Mouse (Mus musculus): Measurements from ENCODE around the gene Nlrp3.

DNA sequence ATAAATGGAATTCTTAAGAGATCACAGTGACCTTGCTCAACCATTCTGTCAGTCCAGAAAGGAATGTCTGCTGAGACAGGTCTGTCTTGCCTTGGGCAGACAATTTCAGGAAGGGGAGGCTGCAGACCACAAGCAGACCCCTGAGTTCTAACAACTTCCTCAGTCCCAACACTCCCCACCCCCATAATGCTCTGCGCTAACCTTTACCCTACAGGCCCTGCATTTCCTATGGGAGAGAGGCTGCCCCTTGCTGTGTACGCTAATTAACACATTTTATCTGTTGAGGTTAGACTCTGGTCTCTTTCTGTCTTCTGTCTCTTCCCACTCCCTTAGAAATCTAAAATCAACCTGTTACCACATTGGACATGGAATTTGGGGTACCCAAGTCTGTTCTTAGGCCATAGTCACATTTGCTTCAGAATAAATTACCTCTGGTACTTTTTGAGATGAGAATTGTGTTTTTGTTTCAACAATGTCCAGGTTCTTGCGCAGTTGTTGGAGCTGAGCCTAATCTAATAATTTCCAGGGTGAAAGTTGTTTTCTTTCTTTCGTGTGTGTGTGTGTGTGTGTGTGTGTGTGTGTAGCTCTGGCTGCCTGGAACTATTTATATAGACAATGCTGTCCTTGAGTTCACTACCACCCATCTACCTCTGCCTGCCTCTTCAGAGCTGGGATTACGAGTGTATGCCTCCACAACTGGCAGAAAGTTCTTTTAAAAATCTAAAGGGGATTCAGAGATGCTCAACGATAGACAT, 21.4 kb upstream of the Nlrp3 start:
- TF ChIP-seq POLR2A (IDR thresholded peaks at IDR 0.05; ENCODE audit: low read depth, low read length) (no peak), CTCF (conservative IDR thresholded peaks at IDR 0.05; ENCODE audit: insufficient read depth, insufficient read length, low read depth, low read length) (no peak)

All from kidney, adult 2 months (tissue).